Mouse (Mus musculus): Measurements from ENCODE around the gene Spon2.

Spon2 gene

GRCm38 (mm10) chr5:33218081-33218480, at the start of gene Spon2:
Gene Spon2 (minus strand): TSS chr5:33218455.
- DNase-seq (ENCODE audit: extremely low spot score, low read depth, low spot score), result no peak

- no peak for DNase-seq (ENCODE audit: extremely low spot score, low read depth, low spot score)
Observed at GRCm38 (mm10) chr5:33254416-33254815, 36.2 kb upstream of the Spon2 start.

DNA sequence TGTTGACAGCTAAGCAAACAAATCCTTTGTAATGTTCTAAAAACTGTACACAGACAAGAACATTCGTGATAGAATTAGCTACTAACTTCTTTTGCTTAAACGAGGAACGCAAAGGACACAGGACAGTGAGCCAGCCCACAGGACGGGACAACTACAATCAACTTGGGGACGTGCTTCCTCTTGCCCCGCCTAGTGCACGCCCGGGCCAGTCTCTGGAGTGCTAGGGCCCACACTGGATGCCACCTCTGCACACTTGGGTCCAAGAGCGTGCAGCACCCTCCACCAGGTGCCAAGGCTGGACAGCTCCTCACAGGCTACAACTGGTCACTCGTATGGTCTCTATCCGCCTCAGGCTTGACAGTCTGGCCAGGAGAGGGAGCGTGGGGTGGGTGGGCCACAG, 29.9 kb upstream of the Spon2 start:
- DNase-seq (ENCODE audit: extremely low spot score, low read depth, low spot score), result no peak

DNA sequence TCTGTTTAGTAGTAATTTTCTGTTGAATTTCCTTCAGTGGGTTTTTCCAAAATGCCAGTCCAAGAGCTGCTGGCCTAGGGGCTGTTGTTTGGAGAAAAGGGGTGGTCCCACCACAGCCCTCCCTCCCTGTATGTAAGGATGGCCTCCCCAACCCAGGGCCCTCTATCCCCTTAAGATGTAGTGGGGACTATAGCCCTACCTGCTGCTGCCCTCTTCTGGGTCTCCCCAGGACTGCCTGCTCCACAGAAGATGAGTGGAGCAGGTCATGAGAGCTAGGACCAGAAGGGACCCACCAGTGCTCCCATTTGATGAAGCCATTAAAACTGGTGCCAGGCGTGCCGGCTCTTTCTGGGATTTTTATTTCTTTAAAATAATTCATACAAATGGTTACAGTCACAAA, 29.1 kb upstream of the Spon2 start:
- no peak for DNase-seq (ENCODE audit: extremely low spot score, low read depth, low spot score)

DNA sequence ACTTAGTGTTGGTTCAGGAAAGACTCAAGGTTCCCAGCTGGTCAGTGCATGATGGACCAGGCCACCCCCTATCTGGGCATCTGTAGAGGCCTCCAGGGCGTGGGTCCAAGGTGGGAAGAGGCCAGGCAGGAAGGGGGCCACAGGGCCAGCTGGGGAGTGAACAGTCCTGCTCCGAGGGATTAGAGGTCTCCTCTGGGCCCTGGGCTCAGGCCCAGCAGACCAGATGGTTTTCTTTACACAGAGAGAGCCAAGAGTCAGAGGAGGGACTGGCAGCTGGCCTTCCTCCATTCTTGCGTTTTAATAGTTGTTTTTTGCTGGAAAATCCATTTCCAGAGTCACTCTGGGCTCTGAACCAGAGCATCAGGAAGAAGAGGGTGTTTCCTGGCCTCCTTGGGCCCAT, 27.4 kb upstream of the Spon2 start:
- DNase-seq (ENCODE audit: extremely low spot score, low read depth, low spot score), result no peak

- DNase-seq (ENCODE audit: extremely low spot score, low read depth, low spot score), result no peak
Observed at GRCm38 (mm10) chr5:33244377-33244920, 26.2 kb upstream of the Spon2 start.

GRCm38 (mm10) chr5:33239934-33240333, 21.7 kb upstream of the Spon2 start:
- no peak for DNase-seq (ENCODE audit: extremely low spot score, low read depth, low spot score)

DNA sequence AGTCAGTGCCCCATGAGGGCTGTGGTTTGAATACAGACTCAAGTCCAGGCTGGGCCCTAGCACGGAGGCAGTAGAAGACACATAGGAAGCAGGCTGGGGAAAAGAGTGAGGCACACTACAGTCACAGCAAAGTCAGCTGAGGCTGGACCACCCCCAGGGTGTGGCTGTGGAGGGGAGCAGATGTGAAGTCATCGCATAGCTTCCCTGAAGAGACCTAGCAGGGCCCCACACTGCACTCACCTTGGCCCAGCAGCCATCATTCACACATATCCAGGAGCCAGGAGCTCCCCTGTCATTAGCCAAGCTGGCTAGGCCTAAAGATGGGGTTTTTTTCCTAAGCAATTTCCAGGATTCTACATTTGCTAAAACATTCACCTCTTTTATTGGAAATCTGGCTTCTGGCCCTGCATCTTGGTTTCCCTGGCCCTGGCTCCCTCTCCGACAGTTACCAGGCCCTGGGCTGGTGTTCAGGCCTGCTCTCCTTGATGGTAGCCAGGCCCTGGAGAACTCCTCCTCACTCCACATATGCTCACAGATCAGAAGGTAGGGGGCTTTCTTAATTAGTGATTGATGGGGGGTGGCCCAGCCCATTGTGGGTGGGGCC, 21.0 kb upstream of the Spon2 start:
- no peak for DNase-seq (ENCODE audit: extremely low spot score, low read depth, low spot score)

DNA sequence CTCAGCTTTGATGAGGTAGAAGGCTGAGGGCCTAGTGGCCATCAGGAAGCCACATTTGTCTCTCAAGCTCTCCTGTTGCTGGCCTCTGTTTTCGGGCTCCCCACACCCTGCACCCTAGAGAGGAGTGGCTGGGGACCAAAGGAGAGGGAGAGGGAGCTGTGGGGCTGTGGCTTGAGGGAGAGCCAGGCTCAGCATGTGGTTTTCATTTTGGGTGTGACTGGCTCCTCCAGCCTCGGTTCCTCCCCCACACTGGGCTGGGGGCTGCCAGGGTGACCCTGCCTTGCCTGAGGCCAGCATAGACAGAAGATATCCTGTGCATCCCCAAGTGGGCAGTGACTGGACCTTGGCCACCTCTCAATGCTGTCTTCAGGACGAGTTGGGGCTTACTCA, 20.0 kb upstream of the Spon2 start:
- DNase-seq (ENCODE audit: extremely low spot score, low read depth, low spot score), result no peak

GRCm38 (mm10) chr5:33237600-33238255, 19.5 kb upstream of the Spon2 start:
- DNase-seq (ENCODE audit: extremely low spot score, low read depth, low spot score), result no peak

GRCm38 (mm10) chr5:33234391-33235031, 16.3 kb upstream of the Spon2 start:
- DNase-seq (ENCODE audit: extremely low spot score, low read depth, low spot score), result no peak

- no peak for DNase-seq (ENCODE audit: extremely low spot score, low read depth, low spot score)
Observed at GRCm38 (mm10) chr5:33232791-33233190, 14.5 kb upstream of the Spon2 start.

DNA sequence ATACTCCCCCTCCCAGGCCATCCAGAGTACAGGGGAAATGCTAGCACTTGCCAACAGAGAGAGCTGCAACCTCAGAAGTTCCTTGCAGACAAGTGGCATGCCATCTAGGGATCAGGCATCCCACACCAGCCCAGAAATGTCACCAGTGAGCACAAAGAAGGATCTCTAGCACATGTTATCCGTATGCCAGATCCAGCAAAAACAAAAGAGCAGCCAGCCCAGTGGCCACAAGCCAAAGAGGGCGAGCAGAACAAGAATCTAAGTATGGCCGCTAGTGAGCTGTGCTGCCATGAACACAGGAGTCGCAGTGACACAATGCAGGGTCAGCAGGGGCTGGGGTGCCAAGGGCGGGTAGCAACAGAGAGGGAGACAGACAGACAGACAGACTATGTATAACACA, 12.0 kb upstream of the Spon2 start:
- DNase-seq (ENCODE audit: extremely low spot score, low read depth, low spot score), result no peak

GRCm38 (mm10) chr5:33228428-33228827, 10.2 kb upstream of the Spon2 start:
- DNase-seq (ENCODE audit: extremely low spot score, low read depth, low spot score), result no peak

DNA sequence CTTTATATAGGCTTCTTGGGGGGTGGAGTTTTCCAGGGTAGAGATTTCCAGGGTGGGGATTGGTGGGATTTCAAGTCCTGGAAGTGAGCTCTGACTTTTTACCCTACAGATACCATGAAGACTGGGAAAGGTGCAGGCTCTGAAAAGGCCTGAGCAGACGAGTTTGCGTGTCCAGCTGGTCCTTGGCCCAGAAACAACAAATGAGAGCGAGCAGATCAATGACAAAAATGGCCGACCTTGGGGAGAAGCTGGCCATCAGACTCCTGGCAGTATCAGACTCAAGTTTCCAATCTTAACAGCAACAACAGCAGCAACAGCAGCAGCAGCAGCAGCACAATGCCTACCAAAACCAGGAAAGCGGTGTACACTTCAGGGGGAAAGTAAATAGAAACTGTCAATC, 7.4 kb upstream of the Spon2 start:
- no peak for DNase-seq (ENCODE audit: extremely low spot score, low read depth, low spot score)

DNA sequence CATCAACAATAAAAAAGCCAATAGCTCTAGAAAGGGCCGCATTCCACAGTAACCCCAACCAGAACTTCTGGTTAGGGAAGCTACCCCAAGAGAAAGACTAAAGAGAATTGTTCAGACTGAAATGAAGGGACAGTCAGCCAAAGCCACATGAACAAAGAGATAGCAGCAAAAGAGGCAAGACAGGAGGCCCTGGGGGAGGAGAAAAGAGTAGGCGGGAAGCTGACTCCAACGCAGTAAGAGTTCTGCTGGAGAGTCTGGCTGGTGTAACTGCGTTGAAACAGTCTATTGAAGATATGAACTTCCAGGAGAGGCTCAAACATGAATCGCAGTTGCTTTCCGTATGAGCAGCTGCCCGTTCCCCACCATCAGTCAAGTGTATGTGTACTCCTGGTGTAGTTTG, 6.2 kb upstream of the Spon2 start:
- no peak for DNase-seq (ENCODE audit: extremely low spot score, low read depth, low spot score)

- DNase-seq (ENCODE audit: extremely low spot score, low read depth, low spot score), result no peak
Observed at GRCm38 (mm10) chr5:33222841-33223744, 4.8 kb upstream of the Spon2 start.

- DNase-seq (ENCODE audit: extremely low spot score, low read depth, low spot score), result no peak
Observed at GRCm38 (mm10) chr5:33222389-33222788, 4.1 kb upstream of the Spon2 start.

DNA sequence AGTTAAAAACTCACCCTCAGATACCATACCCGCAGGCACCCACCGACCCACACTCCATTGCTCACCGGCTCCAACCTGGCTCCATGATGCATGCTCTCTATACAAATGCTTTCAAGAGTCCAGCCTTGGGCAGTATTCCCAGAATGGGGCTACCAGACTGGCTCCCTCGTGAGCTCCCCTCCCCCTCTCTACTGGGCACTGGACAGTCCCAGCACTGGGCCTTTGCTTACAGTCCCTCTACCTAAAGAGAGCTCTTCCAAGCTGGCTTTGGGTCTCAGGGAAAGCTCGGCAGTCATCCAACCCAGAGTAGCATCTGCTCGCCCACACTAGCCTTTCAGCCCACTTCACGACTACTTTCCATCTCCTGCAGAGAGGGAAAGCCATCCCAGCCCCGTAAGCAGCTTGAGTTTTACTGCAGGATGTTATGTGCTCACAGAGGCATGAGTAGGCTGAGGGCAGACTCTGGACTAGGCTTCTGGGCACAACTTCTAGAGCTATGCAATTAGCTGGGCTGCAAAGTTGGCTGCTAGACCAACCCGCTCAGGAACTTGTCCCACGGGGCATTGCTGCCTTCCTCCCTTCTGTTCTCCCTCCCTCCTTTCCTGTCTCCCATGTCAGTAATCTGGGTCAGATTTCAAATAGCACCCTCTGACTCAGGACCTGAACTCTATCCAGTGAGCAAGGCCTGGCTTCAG, 2.2 kb upstream of the Spon2 start:
- DNase-seq (ENCODE audit: extremely low spot score, low read depth, low spot score), result no peak

GRCm38 (mm10) chr5:33219831-33220230, 1.6 kb upstream of the Spon2 start:
- no peak for DNase-seq (ENCODE audit: extremely low spot score, low read depth, low spot score)

Measured in hindlimb bud, embryonic 11.5 days (tissue).